Mouse (Mus musculus) heart, embryonic 15.5 days (tissue): Measurements from ENCODE around the gene Orm1. TPM values are rescaled to one million over a fixed set of nuclear protein-coding genes. Genes with fewer than 3 reads are reported as not detected.

Source experiments
- ATAC-seq: fragments of 200-750 bp; cut with Nextera tagmentation; replicated peaks from 2 replicates; pipeline ENCODE4 v1.8.0; 2017; ENCODE audit warnings: low read depth, moderate TSS enrichment; ENCODE audit not compliant: insufficient number of reproducible peaks, insufficient read depth, low FRiP score
- H3K27ac ChIP-seq: fragments of 300-500 bp; sonication (generic); 2 replicates; pipeline ENCODE4 v1.5.1; 2015; ENCODE audit warnings: mild to moderate bottlenecking, inconsistent platforms
- H3K27me3 ChIP-seq: fragments of 300-500 bp; sonication (generic); 2 replicates; pipeline ENCODE4 v1.6.1; 2015; ENCODE audit warnings: inconsistent platforms
- H3K36me3 ChIP-seq: fragments of 300-500 bp; sonication (generic); 2 replicates; pipeline ENCODE4 v1.6.1; 2015; ENCODE audit warnings: mild to moderate bottlenecking, inconsistent platforms
- H3K4me1 ChIP-seq: fragments of 300-500 bp; sonication (generic); replicated peaks from 2 replicates; pipeline ENCODE4 v1.6.1; 2015; ENCODE audit warnings: inconsistent platforms
- H3K4me2 ChIP-seq: fragments of 300-500 bp; sonication (generic); 2 replicates; pipeline ENCODE4 v1.6.1; 2015; ENCODE audit warnings: inconsistent platforms, mild to moderate bottlenecking, moderate library complexity
- H3K4me3 ChIP-seq: fragments of 300-500 bp; sonication (generic); 2 replicates; pipeline ENCODE4 v1.5.1; 2015; ENCODE audit warnings: mild to moderate bottlenecking, inconsistent platforms
- H3K9ac ChIP-seq: fragments of 300-500 bp; sonication (generic); 2 replicates; pipeline ENCODE4 v1.6.1; 2015; ENCODE audit warnings: mild to moderate bottlenecking, inconsistent platforms
- H3K9me3 ChIP-seq: fragments of 300-500 bp; sonication (generic); replicated peaks from 2 replicates; pipeline ENCODE4 v1.6.1; 2016; ENCODE audit warnings: inconsistent platforms
- WGBS: fragments of 180-500 bp; shearing (Covaris S2); methylation state at CpG from one replicate; pipeline ENCODE4 v1.1.7; 2015; ENCODE audit warnings: mixed read lengths; 5-methylcytosine and 5-hydroxymethylcytosine counted together
- polyA plus RNA-seq: library from polyadenylated mRNA; unstranded; fragments of >200 nt; fragmentation: Nextera tagmentation; extraction: Ambion mirVana; gene quantifications from 2 replicates; pipeline ENCODE4 v1.2.1, GENCODE M21; 2015

Orm1 gene
- polyA plus RNA-seq, result not detected in 2 replicates

DNA sequence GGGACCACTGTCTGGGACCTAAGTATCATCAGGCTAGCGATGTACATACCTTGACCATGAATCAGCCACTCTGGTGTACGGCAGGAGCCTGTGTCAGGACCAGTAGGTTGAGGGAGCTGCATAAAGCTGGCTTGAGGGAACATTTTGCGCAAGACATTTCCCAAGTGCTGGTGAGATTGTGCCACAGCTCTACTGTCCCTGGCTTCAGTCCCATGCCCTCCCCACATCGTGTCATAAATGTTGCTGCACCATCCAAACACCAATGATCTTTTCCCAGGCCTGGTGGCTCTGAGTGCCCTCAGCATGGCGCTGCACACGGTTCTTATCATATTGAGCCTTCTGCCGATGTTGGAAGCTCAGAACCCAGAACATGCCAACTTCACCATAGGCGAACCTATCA is at the start of gene Orm1:
Orm1 (plus strand) TSS at position 266 of the 400 bp plus-strand sequence.
- WGBS, result 80% methylated on average over 8 of the region's 8 CpGs
- no peak for ATAC-seq
- Histone ChIP-seq H3K27me3 (no peaks in the 10 kb centered on the region), H3K9me3 (no peaks in the 10 kb centered on the region), H3K4me2 (no peak within 1 kb of the TSS), H3K4me1 (no peaks in the 10 kb centered on the region), H3K36me3 (no peaks in the 10 kb centered on the region), H3K9ac (no peak within 1 kb of the TSS), H3K4me3 (no peak within 1 kb of the TSS), H3K27ac (no peak within 1 kb of the TSS)

DNA sequence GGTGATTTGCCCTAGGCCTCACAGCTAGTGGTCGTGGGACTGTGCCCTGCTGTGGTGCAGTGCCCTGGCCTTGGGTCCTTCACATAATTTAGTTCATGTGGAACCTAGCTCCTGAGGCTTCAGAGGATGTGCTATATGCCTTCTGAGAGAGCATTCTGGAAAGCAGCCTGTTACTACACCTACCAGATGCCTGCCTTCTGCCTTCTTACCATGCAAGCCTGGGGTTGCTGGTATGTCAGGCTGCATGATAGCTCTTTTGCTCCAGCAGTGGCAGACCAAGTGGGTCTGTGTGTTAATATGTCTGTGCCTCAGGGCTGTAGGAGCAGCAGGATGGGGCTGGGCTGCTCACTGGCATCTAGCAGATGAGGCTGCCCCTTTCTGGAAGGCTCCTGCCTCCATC is 48.7 kb upstream of the Orm1 start:
- Histone ChIP-seq H3K9ac (no peak overlapping the region), H3K27me3 (no peaks in the 10 kb centered on the region), H3K4me3 (no peak overlapping the region), H3K9me3 (no peaks in the 10 kb centered on the region), H3K4me2 (no peak overlapping the region), H3K36me3 (no peaks in the 10 kb centered on the region), H3K27ac (no peak overlapping the region), H3K4me1 (peaks cover 15% of the 10 kb centered on the region)
- no peak for ATAC-seq
- WGBS, result 84% methylated on average over 1 of the region's 1 CpGs

DNA sequence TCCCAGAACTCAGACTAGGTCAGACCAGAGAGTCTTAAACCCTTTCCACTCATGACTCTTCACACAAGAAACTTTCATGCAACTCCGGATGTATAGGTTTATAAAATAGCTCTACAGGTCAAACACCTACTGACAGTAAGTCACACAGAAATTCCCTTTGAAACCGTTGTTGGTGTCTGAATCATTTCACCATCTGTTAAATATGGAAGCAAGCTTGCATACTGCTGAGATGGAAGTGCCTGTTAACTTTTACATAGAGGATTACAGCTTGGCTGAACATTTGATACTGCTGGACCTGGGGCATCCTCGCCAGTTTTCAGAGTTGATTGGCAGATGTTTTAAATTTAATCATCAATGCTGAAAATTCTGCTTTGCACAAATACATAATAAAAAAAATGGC is 48.1 kb upstream of the Orm1 start:
- H3K27me3 ChIP-seq, result no peaks in the 10 kb centered on the region
- H3K27ac ChIP-seq, result no peak overlapping the region
- H3K4me2 ChIP-seq, result no peak overlapping the region
- H3K36me3 ChIP-seq, result no peaks in the 10 kb centered on the region
- peaks cover 9% of the 10 kb centered on the region for H3K4me1 ChIP-seq
- no peak overlapping the region for H3K4me3 ChIP-seq
- ATAC-seq, result no peak
- WGBS, result 62% methylated on average over 3 of the region's 3 CpGs
- H3K9ac ChIP-seq, result no peak overlapping the region
- H3K9me3 ChIP-seq, result no peaks in the 10 kb centered on the region

DNA sequence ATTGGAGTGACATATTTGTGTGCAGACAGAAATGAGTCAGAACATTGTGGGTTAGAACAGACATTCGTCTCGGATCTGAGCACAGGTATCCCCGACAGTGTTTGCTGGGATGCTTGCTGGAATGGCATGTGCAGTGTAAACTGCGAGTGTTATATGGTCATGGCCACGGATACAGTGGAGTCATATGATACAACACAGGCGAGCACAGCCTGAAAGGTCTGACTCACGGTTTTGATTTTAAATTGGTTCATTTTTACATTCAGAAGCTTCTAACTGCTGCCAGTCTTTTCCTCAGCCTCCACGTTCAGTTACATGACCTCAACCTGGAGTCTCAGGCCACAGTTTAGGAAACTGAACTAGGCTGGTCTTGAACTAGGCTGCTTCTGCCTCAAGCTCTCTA is 47.5 kb upstream of the Orm1 start:
- no peak overlapping the region for H3K27ac ChIP-seq
- H3K9ac ChIP-seq, result no peak overlapping the region
- H3K4me3 ChIP-seq, result no peak overlapping the region
- no peaks in the 10 kb centered on the region for H3K9me3 ChIP-seq
- H3K4me2 ChIP-seq, result no peak overlapping the region
- H3K36me3 ChIP-seq, result no peaks in the 10 kb centered on the region
- WGBS, result 75% methylated on average over 8 of the region's 8 CpGs
- H3K4me1 ChIP-seq, result peaks cover 4% of the 10 kb centered on the region; the same call in 1 of the 2 replicates
- ATAC-seq, result no peak
- H3K27me3 ChIP-seq, result no peaks in the 10 kb centered on the region

DNA sequence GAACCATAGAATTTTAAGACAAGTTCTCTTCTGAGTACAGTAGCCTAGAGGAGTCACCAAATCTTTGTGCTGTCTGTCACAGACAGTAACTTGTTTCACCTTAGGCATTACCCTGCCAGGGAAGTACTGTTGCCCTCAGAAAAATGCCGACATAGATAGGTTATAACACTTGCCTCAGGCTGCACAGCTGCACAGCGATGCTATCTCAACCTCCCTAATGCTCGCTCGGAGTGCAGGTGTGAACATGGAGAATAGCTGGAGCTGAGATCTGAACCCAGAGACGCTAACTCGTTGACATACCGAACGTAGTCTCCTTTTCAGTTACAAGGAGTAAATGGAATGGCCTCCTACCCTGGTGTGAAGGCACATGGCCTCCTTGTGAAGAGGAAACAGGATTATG is 46.2 kb upstream of the Orm1 start:
- Histone ChIP-seq H3K27ac (no peak overlapping the region), H3K4me1 (peaks cover 4% of the 10 kb centered on the region; the same call in 1 of the 2 replicates), H3K4me2 (no peak overlapping the region), H3K9me3 (no peaks in the 10 kb centered on the region), H3K27me3 (no peaks in the 10 kb centered on the region), H3K9ac (no peak overlapping the region), H3K4me3 (no peak overlapping the region), H3K36me3 (no peaks in the 10 kb centered on the region)
- WGBS, result 78% methylated on average over 8 of the region's 8 CpGs
- ATAC-seq, result no peak

DNA sequence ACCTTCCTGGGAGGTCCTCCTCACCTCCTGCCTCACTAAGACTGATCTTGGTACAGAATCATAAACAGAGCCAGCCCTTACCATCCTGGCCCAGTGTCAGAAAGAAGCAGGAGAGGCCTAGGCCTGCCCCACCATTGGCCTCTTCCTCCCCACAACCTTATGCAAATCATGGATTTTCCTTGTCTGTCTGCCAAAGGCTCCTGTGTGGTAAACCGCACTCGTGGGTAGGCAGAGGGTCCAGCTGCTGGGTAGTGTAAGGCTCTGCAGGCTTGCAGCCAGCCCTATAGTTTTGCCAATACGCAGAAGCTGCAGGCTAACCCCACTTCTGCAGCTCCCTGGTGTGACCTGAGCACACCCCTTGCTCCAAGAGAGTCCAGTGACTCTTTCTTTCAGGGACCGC is 41.7 kb upstream of the Orm1 start:
- no peak overlapping the region for H3K9ac ChIP-seq

DNA sequence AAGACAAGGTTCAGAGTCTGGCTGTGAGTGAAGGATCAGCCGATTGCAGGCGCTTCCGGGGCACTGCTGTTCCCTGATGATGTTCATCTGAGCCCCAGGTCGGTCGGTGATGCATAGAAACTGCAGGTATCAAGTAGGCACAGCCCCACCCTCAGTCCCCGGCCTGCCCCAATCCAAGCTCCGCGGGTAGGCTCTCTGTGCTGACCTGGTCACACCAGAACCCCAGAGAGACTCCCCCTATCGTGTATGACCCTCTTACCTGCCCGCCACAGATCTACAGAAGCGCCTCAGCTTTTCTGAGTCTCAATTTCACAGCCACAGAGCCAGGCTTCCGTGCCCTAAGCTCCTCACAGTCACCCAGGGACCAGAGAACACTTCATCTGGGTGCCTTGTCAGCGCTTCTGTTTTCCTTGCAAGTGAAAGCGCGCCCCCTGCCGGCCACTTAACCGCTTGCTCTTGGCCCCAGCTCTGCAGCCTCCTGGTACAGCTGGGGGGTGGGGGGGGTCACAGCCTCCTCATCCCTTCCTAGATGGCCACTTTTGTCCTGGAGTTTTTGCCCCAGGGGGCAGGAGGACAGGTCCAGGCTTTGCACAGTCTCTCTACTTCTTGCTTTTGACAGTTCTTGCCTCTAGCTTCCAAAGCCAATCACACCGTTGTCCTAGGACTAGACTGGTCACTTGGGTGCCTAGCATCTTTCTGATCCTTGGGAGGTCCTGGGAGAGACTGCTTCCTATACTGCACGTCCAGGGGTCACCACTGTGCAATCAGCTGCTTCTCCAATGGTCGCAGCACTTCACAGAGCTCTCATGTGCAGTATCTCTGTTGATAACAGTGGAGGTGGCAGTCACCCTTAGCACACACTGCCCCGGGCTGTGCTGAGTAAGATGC is 36.9 kb upstream of the Orm1 start:
- Histone ChIP-seq H3K27ac (no peak overlapping the region), H3K36me3 (no peaks in the 10 kb centered on the region), H3K9ac (no peak overlapping the region), H3K4me3 (no peak overlapping the region), H3K9me3 (no peaks in the 10 kb centered on the region), H3K27me3 (peaks cover 13% of the 10 kb centered on the region; the same call in 1 of the 2 replicates), H3K4me2 (no peak overlapping the region), H3K4me1 (peaks cover 14% of the 10 kb centered on the region)
- no peak for ATAC-seq
- WGBS, result 28% methylated on average over 21 of the region's 21 CpGs

More for the DNA sequence above, 41.7 kb upstream of the Orm1 start:
- H3K9me3 ChIP-seq, result no peaks in the 10 kb centered on the region
- 60% methylated on average over 4 of the region's 4 CpGs for WGBS
- no peak overlapping the region for H3K27ac ChIP-seq
- no peaks in the 10 kb centered on the region for H3K36me3 ChIP-seq
- no peak overlapping the region for H3K4me3 ChIP-seq
- H3K4me2 ChIP-seq, result no peak overlapping the region
- H3K27me3 ChIP-seq, result peaks cover 9% of the 10 kb centered on the region; the same call in 1 of the 2 replicates
- no peak for ATAC-seq
- H3K4me1 ChIP-seq, result no peaks in the 10 kb centered on the region; the same call in 1 of the 2 replicates

DNA sequence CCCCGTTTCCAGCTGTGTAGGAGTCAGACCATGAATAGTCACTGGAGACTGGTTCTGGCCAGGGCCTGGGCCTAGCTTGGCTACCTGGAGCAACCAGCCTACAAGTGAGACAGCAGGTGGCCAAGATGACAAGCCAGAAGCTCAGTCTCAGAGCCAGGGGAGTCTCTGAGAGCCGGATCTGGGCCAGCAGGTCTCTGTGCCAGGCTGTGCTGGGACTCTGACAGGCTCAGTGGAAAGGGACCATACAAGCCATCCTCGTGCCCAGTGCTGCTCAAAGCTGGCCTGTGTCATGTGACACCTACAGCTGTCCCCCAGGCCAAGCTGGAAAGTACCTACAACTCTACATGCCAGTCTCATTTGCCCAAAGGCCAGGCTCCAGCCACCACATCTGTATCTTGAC is 36.0 kb upstream of the Orm1 start:
- H3K27me3 ChIP-seq, result peaks cover 13% of the 10 kb centered on the region; the same call in 1 of the 2 replicates
- peaks cover 14% of the 10 kb centered on the region for H3K4me1 ChIP-seq
- no peak for ATAC-seq
- no peak overlapping the region for H3K27ac ChIP-seq
- no peaks in the 10 kb centered on the region for H3K9me3 ChIP-seq
- H3K9ac ChIP-seq, result no peak overlapping the region
- H3K4me2 ChIP-seq, result no peak overlapping the region
- no peaks in the 10 kb centered on the region for H3K36me3 ChIP-seq
- H3K4me3 ChIP-seq, result no peak overlapping the region
- WGBS, result 70% methylated on average over 3 of the region's 3 CpGs

DNA sequence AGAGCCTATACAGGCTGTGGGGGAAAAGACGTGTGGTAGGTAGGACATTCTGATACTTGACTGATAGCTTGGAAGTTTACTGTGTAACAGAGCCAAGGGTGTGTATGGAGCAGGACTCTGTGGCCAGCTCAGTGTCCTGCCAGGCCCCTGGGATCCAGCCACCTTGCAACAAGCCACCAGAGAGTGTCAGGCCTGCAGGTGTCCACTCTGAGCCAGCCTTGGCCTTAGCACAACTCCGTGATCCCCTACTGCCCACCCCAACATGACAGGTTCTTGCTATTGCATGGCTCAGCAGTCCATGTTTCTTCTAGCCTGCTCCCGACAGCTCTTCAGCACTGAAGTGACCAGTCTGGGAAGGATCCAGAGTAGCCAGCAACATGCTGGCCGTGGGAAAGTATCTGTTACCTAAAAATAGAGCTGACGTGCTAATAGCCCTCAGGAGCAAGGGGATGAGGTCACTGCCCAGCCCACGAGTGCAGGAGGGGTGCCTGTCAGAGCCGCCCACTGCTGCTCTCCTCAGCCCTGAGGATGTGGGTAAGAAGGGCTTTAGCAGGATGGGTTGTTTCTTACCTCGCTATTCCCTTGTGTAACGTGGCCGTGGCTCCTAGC is 34.0 kb upstream of the Orm1 start:
- peak overlapping the region; percentile 80 for H3K27ac ChIP-seq
- peaks cover 13% of the 10 kb centered on the region; the same call in 1 of the 2 replicates for H3K27me3 ChIP-seq
- no peaks in the 10 kb centered on the region for H3K9me3 ChIP-seq
- H3K4me2 ChIP-seq, result peak overlapping the region; percentile 22; the same call in 1 of the 2 replicates
- WGBS, result 24% methylated on average over 10 of the region's 10 CpGs
- H3K9ac ChIP-seq, result 0 out of 2 replicates have a peak overlapping the region, but pooled peaks have one; percentile 27
- peaks cover 14% of the 10 kb centered on the region for H3K4me1 ChIP-seq
- peak; percentile 73 for ATAC-seq
- H3K4me3 ChIP-seq, result no peak overlapping the region
- H3K36me3 ChIP-seq, result no peaks in the 10 kb centered on the region

DNA sequence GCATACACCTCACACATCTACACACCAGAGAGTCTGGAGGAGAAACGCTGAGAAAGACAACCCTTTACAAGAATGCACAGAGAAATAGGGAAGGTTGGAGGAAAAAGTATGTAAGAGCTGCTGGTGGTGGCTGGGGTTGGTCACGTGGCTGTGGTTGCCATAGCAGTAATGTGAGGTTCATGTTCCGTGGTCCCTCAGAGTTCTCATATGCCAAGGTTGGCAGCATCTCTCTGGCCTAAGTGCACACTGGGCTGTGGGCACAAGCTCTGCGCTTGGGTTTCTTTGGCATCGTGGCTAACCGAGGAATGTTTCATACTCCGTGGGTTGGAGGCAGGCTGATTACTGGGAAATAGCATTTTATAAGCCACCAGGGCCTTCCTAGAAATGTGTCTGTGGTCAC is 32.9 kb upstream of the Orm1 start:
- no peak for ATAC-seq
- no peak overlapping the region for H3K9ac ChIP-seq
- no peak overlapping the region for H3K4me2 ChIP-seq
- peaks cover 22% of the 10 kb centered on the region for H3K4me1 ChIP-seq
- peaks cover 12% of the 10 kb centered on the region; the same call in 1 of the 2 replicates for H3K27me3 ChIP-seq
- H3K4me3 ChIP-seq, result no peak overlapping the region
- no peaks in the 10 kb centered on the region for H3K9me3 ChIP-seq
- 81% methylated on average over 7 of the region's 7 CpGs for WGBS
- H3K36me3 ChIP-seq, result no peaks in the 10 kb centered on the region
- no peak overlapping the region for H3K27ac ChIP-seq

DNA sequence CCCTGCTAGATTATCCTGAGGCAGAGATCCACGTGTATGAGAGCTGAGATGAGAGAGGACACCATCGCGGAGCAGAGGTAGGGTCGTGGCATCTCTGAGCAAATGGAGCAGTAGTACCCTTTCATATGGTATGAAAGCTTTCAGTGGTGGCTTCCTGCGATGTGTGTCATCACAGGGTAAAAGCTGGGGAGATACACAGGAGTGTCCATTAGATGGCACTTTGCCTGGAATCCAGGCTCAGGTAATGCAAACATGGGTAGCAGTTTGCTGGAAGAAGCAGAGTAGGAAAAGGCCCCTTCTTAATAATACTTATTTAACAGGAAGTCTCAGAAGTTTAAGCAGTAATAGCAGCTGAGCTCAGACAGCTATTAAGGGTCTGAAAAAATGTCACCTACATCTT is 30.3 kb upstream of the Orm1 start:
- H3K27me3 ChIP-seq, result no peaks in the 10 kb centered on the region; the same call in 1 of the 2 replicates
- ATAC-seq, result no peak
- H3K9me3 ChIP-seq, result no peaks in the 10 kb centered on the region
- H3K9ac ChIP-seq, result no peak overlapping the region
- 77% methylated on average over 5 of the region's 5 CpGs for WGBS
- H3K4me1 ChIP-seq, result peaks cover 24% of the 10 kb centered on the region
- H3K36me3 ChIP-seq, result no peaks in the 10 kb centered on the region
- no peak overlapping the region for H3K4me2 ChIP-seq
- H3K27ac ChIP-seq, result no peak overlapping the region
- no peak overlapping the region for H3K4me3 ChIP-seq
